Mouse (Mus musculus): ENCODE measurements around the gene Ythdf2. TPM values are rescaled to one million over a fixed set of nuclear protein-coding genes. Genes with fewer than 3 reads are reported as not detected.
A peak's percentile ranks its signal among the peaks of the same experiment; 100 is the strongest.
"Not testable (repeated sequence)": the region's sequence is repeated elsewhere in the genome, so short reads cannot be mapped to it uniquely, and the experiment has no call there.

Ythdf2 gene
- total RNA-seq (2022): 10 to 100 TPM; 45.4 to 48.3 (median 46.8) TPM

GRCm38 (mm10) chr4:132211953-132212734, at the start of gene Ythdf2:
Ythdf2 (minus strand) TSS chr4:132212303.
- peak; percentile 90 to 96 for DNase-seq (ENCODE audit: low spot score in 2 of 2)

GRCm38 (mm10) chr4:132260404-132261379, 48.6 kb upstream of the Ythdf2 start:
- DNase-seq (ENCODE audit: low spot score in 2 of 2): no peak

- no peak for DNase-seq (ENCODE audit: low spot score in 2 of 2)
Measured at GRCm38 (mm10) chr4:132259248-132259647, 47.1 kb upstream of the Ythdf2 start.

GRCm38 (mm10) chr4:132256384-132256783, 44.3 kb upstream of the Ythdf2 start:
- no peak for DNase-seq (ENCODE audit: low spot score in 2 of 2)

- no peak for DNase-seq (ENCODE audit: low spot score in 2 of 2)
Measured at GRCm38 (mm10) chr4:132254986-132255385, 42.9 kb upstream of the Ythdf2 start.

GRCm38 (mm10) chr4:132253622-132254021, 41.5 kb upstream of the Ythdf2 start:
- no peak for DNase-seq (ENCODE audit: low spot score in 2 of 2)

- DNase-seq (ENCODE audit: low spot score in 2 of 2): no peak
Measured at GRCm38 (mm10) chr4:132253128-132253527, 41.0 kb upstream of the Ythdf2 start.

- DNase-seq (ENCODE audit: low spot score in 2 of 2): no peak
Measured at GRCm38 (mm10) chr4:132251596-132251995, 39.5 kb upstream of the Ythdf2 start.

- no peak for DNase-seq (ENCODE audit: low spot score in 2 of 2)
Measured at GRCm38 (mm10) chr4:132247451-132247997, 35.4 kb upstream of the Ythdf2 start.

- no peak for DNase-seq (ENCODE audit: low spot score in 2 of 2)
Measured at GRCm38 (mm10) chr4:132245643-132246042, 33.5 kb upstream of the Ythdf2 start.

GRCm38 (mm10) chr4:132241208-132241607, 29.1 kb upstream of the Ythdf2 start:
- no peak for DNase-seq (ENCODE audit: low spot score in 2 of 2)

GRCm38 (mm10) chr4:132240367-132240766, 28.3 kb upstream of the Ythdf2 start:
- no peak for DNase-seq (ENCODE audit: low spot score in 2 of 2)

GRCm38 (mm10) chr4:132238356-132238755, 26.3 kb upstream of the Ythdf2 start:
- no peak for DNase-seq (ENCODE audit: low spot score in 2 of 2)

GRCm38 (mm10) chr4:132234710-132235109, 22.6 kb upstream of the Ythdf2 start:
- no peak for DNase-seq (ENCODE audit: low spot score in 2 of 2)

GRCm38 (mm10) chr4:132230422-132230821, 18.3 kb upstream of the Ythdf2 start:
- DNase-seq (ENCODE audit: low spot score in 2 of 2): no peak

- not testable (repeated sequence) for DNase-seq (ENCODE audit: low spot score in 2 of 2)
Measured at GRCm38 (mm10) chr4:132222001-132222400, 9.9 kb upstream of the Ythdf2 start.

GRCm38 (mm10) chr4:132218439-132218838, 6.3 kb upstream of the Ythdf2 start:
- not testable (repeated sequence) for DNase-seq (ENCODE audit: low spot score in 2 of 2)

- DNase-seq (ENCODE audit: low spot score in 2 of 2): no peak
Measured at GRCm38 (mm10) chr4:132217781-132218180, 5.7 kb upstream of the Ythdf2 start.

GRCm38 (mm10) chr4:132216602-132217001, 4.5 kb upstream of the Ythdf2 start:
- no peak for DNase-seq (ENCODE audit: low spot score in 2 of 2)

GRCm38 (mm10) chr4:132214847-132215246, 2.7 kb upstream of the Ythdf2 start:
- DNase-seq (ENCODE audit: low spot score in 2 of 2): no peak

GRCm38 (mm10) chr4:132211091-132211942, 786 bp downstream of the Ythdf2 start:
- no peak for DNase-seq (ENCODE audit: low spot score in 2 of 2)

All from layer of hippocampus, adult 8-10 months (tissue).